Mouse (Mus musculus) megakaryocyte progenitor cell, adult 5-6 weeks (primary cell): ENCODE results near the gene Psme3. TPM values are rescaled to one million over a fixed set of nuclear protein-coding genes. Genes with fewer than 3 reads are reported as not detected.
A peak's percentile ranks its signal among the peaks of the same experiment; 100 is the strongest.

Source experiments
- ATAC-seq: replicated peaks from 2 replicates; pipeline ENCODE4 v1.8.0; 2016; ENCODE audit warnings: mild to moderate bottlenecking, moderate TSS enrichment, inconsistent platforms; ENCODE audit not compliant: poor library complexity
- total RNA-seq, 2 experiments: library from RNA; stranded (forward) in 1 of 2; stranded (reverse) in 1 of 2; fragments of 157-497, 149-512 nt in 1 of 2; fragments of 200-1000 nt in 1 of 2; gene quantifications; 2 replicates each; pipeline versions ENCODE4 v1.2.3 to v1.2.4; 2015 to 2017

Gene Psme3
- total RNA-seq, 2 experiments from 2014 or later, result 120 to 220 TPM

- no peak for ATAC-seq
Measured at GRCm38 (mm10) chr11:101351100-101351720, 35.2 kb downstream of the Psme3 start.

GRCm38 (mm10) chr11:101351721-101352111 is 35.7 kb downstream of the Psme3 start:
- no peak for ATAC-seq

GRCm38 (mm10) chr11:101353436-101353835 is 37.4 kb downstream of the Psme3 start:
- ATAC-seq, result no peak

GRCm38 (mm10) chr11:101354438-101355010 is 38.5 kb downstream of the Psme3 start:
- ATAC-seq, result no peak

- no peak for ATAC-seq
Measured at GRCm38 (mm10) chr11:101355916-101356315, 39.9 kb downstream of the Psme3 start.

- peak; percentile 82 for ATAC-seq
Measured at GRCm38 (mm10) chr11:101357505-101358182, 41.6 kb downstream of the Psme3 start.

- no peak for ATAC-seq
Measured at GRCm38 (mm10) chr11:101359776-101360175, 43.8 kb downstream of the Psme3 start.

GRCm38 (mm10) chr11:101360651-101361113 is 44.7 kb downstream of the Psme3 start:
- ATAC-seq, result no peak

- ATAC-seq, result peak; percentile 39; the same call in 1 of the 2 replicates
Measured at GRCm38 (mm10) chr11:101364531-101364931, 48.5 kb downstream of the Psme3 start.

GRCm38 (mm10) chr11:101367326-101367935 is 51.4 kb downstream of the Psme3 start, which contains the start of gene G6pc:
Gene G6pc (plus strand): TSS chr11:101367561.
- ATAC-seq, result no peak

GRCm38 (mm10) chr11:101370141-101370540 is 54.1 kb downstream of the Psme3 start:
- ATAC-seq, result no peak

Other genes starting within 250 kb of the Psme3 start
Only the 30 nearest of the 31 such genes appear.
- gene Hsd17b1, start 237.8 kb upstream of the Psme3 start, total RNA-seq (2015), result 6.0 and 9.8 TPM in 2 replicates
- 3.2 and 5.2 TPM in 2 replicates for gene Hsd17b1, start 237.8 kb upstream of the Psme3 start, total RNA-seq (2017)
- 19.8 and 28.1 TPM in 2 replicates for gene Coasy, start 233.6 kb upstream of the Psme3 start, total RNA-seq (2015)
- 28.0 and 31.7 TPM in 2 replicates for gene Coasy, start 233.6 kb upstream of the Psme3 start, total RNA-seq (2017)
- 76.4 and 83.6 TPM in 2 replicates for gene Mlx, start 228.9 kb upstream of the Psme3 start, total RNA-seq (2015)
- 84.7 and 90.0 TPM in 2 replicates for gene Mlx, start 228.9 kb upstream of the Psme3 start, total RNA-seq (2017)
- 32.7 and 40.2 TPM in 2 replicates for gene Psmc3ip, start 220.8 kb upstream of the Psme3 start, total RNA-seq (2015)
- gene Psmc3ip, start 220.8 kb upstream of the Psme3 start, total RNA-seq (2017), result 58.6 and 67.8 TPM in 2 replicates
- gene Retreg3, start 196.3 kb upstream of the Psme3 start, total RNA-seq (2015), result 7.3 and 8.1 TPM in 2 replicates
- gene Retreg3, start 196.3 kb upstream of the Psme3 start, total RNA-seq (2017), result 24.0 and 25.7 TPM in 2 replicates
- 20.7 and 21.2 TPM in 2 replicates for gene Tubg1, start 196.3 kb upstream of the Psme3 start, total RNA-seq (2015)
- 41.4 and 43.3 TPM in 2 replicates for gene Tubg1, start 196.3 kb upstream of the Psme3 start, total RNA-seq (2017)
- gene Tubg2, start 160.3 kb upstream of the Psme3 start, total RNA-seq (2015), result not detected in 2 replicates
- gene Tubg2, start 160.3 kb upstream of the Psme3 start, total RNA-seq (2017), result not detected in 2 replicates
- gene Cntnap1, start 145.7 kb upstream of the Psme3 start, total RNA-seq (2015), result 0.51 and 0.77 TPM in 2 replicates
- 0.34 and 0.87 TPM in 2 replicates for gene Cntnap1, start 145.7 kb upstream of the Psme3 start, total RNA-seq (2017)
- 0.66 TPM in 1 of 2 replicates, not detected in the other for gene Plekhh3, start 144.9 kb upstream of the Psme3 start, total RNA-seq (2015)
- 0.14 and 1.0 TPM in 2 replicates for gene Plekhh3, start 144.9 kb upstream of the Psme3 start, total RNA-seq (2017)
- gene Ccr10, start 140.8 kb upstream of the Psme3 start, total RNA-seq (2015), result not detected in 2 replicates
- 0.41 TPM in 1 of 2 replicates, not detected in the other for gene Ccr10, start 140.8 kb upstream of the Psme3 start, total RNA-seq (2017)
- 13.8 and 15.8 TPM in 2 replicates for gene Ezh1, start 89.8 kb upstream of the Psme3 start, total RNA-seq (2015)
- gene Ezh1, start 89.8 kb upstream of the Psme3 start, total RNA-seq (2017), result 13.2 and 15.8 TPM in 2 replicates
- gene Ramp2, start 70.2 kb upstream of the Psme3 start, total RNA-seq (2015), result 0.88 TPM in 1 of 2 replicates, not detected in the other
- gene Ramp2, start 70.2 kb upstream of the Psme3 start, total RNA-seq (2017), result 1.9 TPM in 1 of 2 replicates, not detected in the other
- gene Vps25, start 62.5 kb upstream of the Psme3 start, total RNA-seq (2015), result 261 and 263 TPM in 2 replicates
- 70.4 and 86.9 TPM in 2 replicates for gene Vps25, start 62.5 kb upstream of the Psme3 start, total RNA-seq (2017)
- gene Wnk4, start 55.6 kb upstream of the Psme3 start, total RNA-seq (2015), result not detected in 2 replicates
- gene Wnk4, start 55.6 kb upstream of the Psme3 start, total RNA-seq (2017), result not detected in 2 replicates
- 1.1 and 2.0 TPM in 2 replicates for gene Cntd1, start 37.2 kb upstream of the Psme3 start, total RNA-seq (2015)
- gene Cntd1, start 37.2 kb upstream of the Psme3 start, total RNA-seq (2017), result 1.2 and 1.3 TPM in 2 replicates
- 74.0 and 91.0 TPM in 2 replicates for gene Coa3, start 37.1 kb upstream of the Psme3 start, total RNA-seq (2015)
- gene Coa3, start 37.1 kb upstream of the Psme3 start, total RNA-seq (2017), result 43.7 and 47.8 TPM in 2 replicates
- 49.8 and 61.2 TPM in 2 replicates for gene Becn1, start 13.9 kb upstream of the Psme3 start, total RNA-seq (2015)
- 161 and 166 TPM in 2 replicates for gene Becn1, start 13.9 kb upstream of the Psme3 start, total RNA-seq (2017)
- gene Aoc2, start 8.8 kb downstream of the Psme3 start, total RNA-seq (2015), result 1.5 and 2.0 TPM in 2 replicates
- gene Aoc2, start 8.8 kb downstream of the Psme3 start, total RNA-seq (2017), result 0.75 and 1.6 TPM in 2 replicates
- 0.15 and 0.29 TPM in 2 replicates for gene Aoc3, start 14.4 kb downstream of the Psme3 start, total RNA-seq (2015)
- gene Aoc3, start 14.4 kb downstream of the Psme3 start, total RNA-seq (2017), result not detected in 2 replicates
- gene G6pc, start 51.3 kb downstream of the Psme3 start, total RNA-seq (2015), result not detected in 2 replicates
- not detected in 2 replicates for gene G6pc, start 51.3 kb downstream of the Psme3 start, total RNA-seq (2017)
- 41.4 and 52.1 TPM in 2 replicates for gene Aarsd1, start 101.4 kb downstream of the Psme3 start, total RNA-seq (2015)
- gene Aarsd1, start 101.4 kb downstream of the Psme3 start, total RNA-seq (2017), result 77.8 and 79.3 TPM in 2 replicates
- 3.9 and 5.4 TPM in 2 replicates for gene Gm27029, start 108.6 kb downstream of the Psme3 start, total RNA-seq (2015)
- gene Gm27029, start 108.6 kb downstream of the Psme3 start, total RNA-seq (2017), result 0.25 and 1.6 TPM in 2 replicates
- 3.3 and 4.1 TPM in 2 replicates for gene Rundc1, start 108.9 kb downstream of the Psme3 start, total RNA-seq (2015)
- gene Rundc1, start 108.9 kb downstream of the Psme3 start, total RNA-seq (2017), result 4.5 and 4.7 TPM in 2 replicates
- 0.17 and 0.42 TPM in 2 replicates for gene Ptges3l, start 109.1 kb downstream of the Psme3 start, total RNA-seq (2015)
- 0.71 and 4.1 TPM in 2 replicates for gene Ptges3l, start 109.1 kb downstream of the Psme3 start, total RNA-seq (2017)
- 500 and 587 TPM in 2 replicates for gene Rpl27, start 126.1 kb downstream of the Psme3 start, total RNA-seq (2015)
- gene Rpl27, start 126.1 kb downstream of the Psme3 start, total RNA-seq (2017), result 3,389 and 3,728 TPM in 2 replicates
- 27.2 and 31.7 TPM in 2 replicates for gene Ifi35, start 132.2 kb downstream of the Psme3 start, total RNA-seq (2015)
- gene Ifi35, start 132.2 kb downstream of the Psme3 start, total RNA-seq (2017), result 31.1 and 32.6 TPM in 2 replicates
- 2.0 and 3.9 TPM in 2 replicates for gene Rnd2, start 148.8 kb downstream of the Psme3 start, total RNA-seq (2015)
- gene Rnd2, start 148.8 kb downstream of the Psme3 start, total RNA-seq (2017), result 1.00 and 3.9 TPM in 2 replicates
- 83.6 and 92.8 TPM in 2 replicates for gene Vat1, start 150.0 kb downstream of the Psme3 start, total RNA-seq (2015)
- gene Vat1, start 150.0 kb downstream of the Psme3 start, total RNA-seq (2017), result 47.9 and 50.0 TPM in 2 replicates
- gene Brca1, start 235.7 kb downstream of the Psme3 start, total RNA-seq (2015), result 25.1 and 31.4 TPM in 2 replicates
- gene Brca1, start 235.7 kb downstream of the Psme3 start, total RNA-seq (2017), result 36.0 and 47.2 TPM in 2 replicates
- gene Nbr1, start 235.9 kb downstream of the Psme3 start, total RNA-seq (2015), result 28.1 and 33.7 TPM in 2 replicates
- gene Nbr1, start 235.9 kb downstream of the Psme3 start, total RNA-seq (2017), result 40.9 and 46.7 TPM in 2 replicates